Mouse (Mus musculus) liver, embryonic 14.5 days (tissue): ENCODE data around the gene Sh3gl1. TPM values are rescaled to one million over a fixed set of nuclear protein-coding genes. Genes with fewer than 3 reads are reported as not detected.

Source experiments
- ATAC-seq: fragments of 200-750 bp; cut with Nextera tagmentation; 2 replicates; pipeline ENCODE4 v1.8.0; 2017; ENCODE audit warnings: moderate number of reproducible peaks, mild to moderate bottlenecking, moderate library complexity; ENCODE audit not compliant: insufficient read depth
- DNase-seq, 3 experiments: peaks; one replicate each; pipeline ENCODE4 v3.0.0-alpha.2; 2012 to 2013; ENCODE audit warnings: low read depth in 3 of 3, low spot score in 3 of 3
- H3K27ac ChIP-seq: fragments of 300-500 bp; sonication (generic); 2 replicates; pipeline ENCODE4 v1.5.1; 2014; ENCODE audit warnings: moderate library complexity, mild to moderate bottlenecking, control low read depth, inconsistent platforms
- H3K27me3 ChIP-seq: fragments of 300-500 bp; sonication (generic); 2 replicates; pipeline ENCODE4 v1.6.1; 2014; ENCODE audit warnings: mild to moderate bottlenecking, low read length, moderate library complexity; ENCODE audit not compliant: control insufficient read depth, insufficient read depth
- H3K36me3 ChIP-seq: fragments of 300-500 bp; sonication (generic); replicated peaks from 2 replicates; pipeline ENCODE4 v1.6.1; 2014; ENCODE audit warnings: low read depth; ENCODE audit not compliant: control insufficient read depth, insufficient read depth
- H3K4me1 ChIP-seq, 2 experiments: fragments of 200-500 bp in 1 of 2; fragments of 300-500 bp in 1 of 2; sonication (generic) in 1 of 2; replicated peaks; 2 replicates each; pipeline ENCODE4 v1.6.1; 2012 to 2014; ENCODE audit warnings: antibody characterized with exemption in 1 of 2, inconsistent platforms in 1 of 2, low read length in 1 of 2; ENCODE audit not compliant: control insufficient read depth in 2 of 2, insufficient read depth in 2 of 2
- H3K4me2 ChIP-seq: fragments of 300-500 bp; sonication (generic); 2 replicates; pipeline ENCODE4 v1.6.1; 2014; ENCODE audit warnings: low read depth, mild to moderate bottlenecking, control low read depth, moderate library complexity
- H3K4me3 ChIP-seq, 2 experiments: fragments of 200-500 bp in 1 of 2; fragments of 300-500 bp in 1 of 2; sonication (generic) in 1 of 2; 2 replicates each; pipeline ENCODE4 v1.5.1; 2012 to 2014; ENCODE audit warnings: low read depth in 2 of 2, low read length in 2 of 2, mild to moderate bottlenecking in 2 of 2, control low read depth in 1 of 2, inconsistent platforms in 1 of 2, moderate library complexity in 1 of 2; ENCODE audit not compliant: insufficient read depth in 1 of 2
- H3K9ac ChIP-seq: fragments of 300-500 bp; sonication (generic); replicated peaks from 2 replicates; pipeline ENCODE4 v1.6.1; 2014; ENCODE audit warnings: mild to moderate bottlenecking, control low read depth, moderate library complexity
- H3K9me3 ChIP-seq: fragments of 300-500 bp; sonication (generic); 2 replicates; pipeline ENCODE4 v1.6.1; 2016; ENCODE audit warnings: low read length, mixed read lengths; ENCODE audit not compliant: control insufficient read depth
- CTCF ChIP-seq: IDR thresholded peaks from 2 replicates; pipeline ENCODE4 v1.5.1; 2016; ENCODE audit warnings: antibody characterized with exemption, low read depth, control low read depth
- EP300 ChIP-seq: IDR thresholded peaks from 2 replicates; pipeline ENCODE4 v1.6.1; 2016; ENCODE audit warnings: antibody characterized with exemption, low read depth
- WGBS: fragments of 180-500 bp; shearing (Covaris S2); extraction: QIAGEN DNeasy Blood & Tissue Kit; methylation state at CpG from one replicate; pipeline ENCODE4 v1.1.7; 2014; ENCODE audit not compliant: insufficient replicate concordance; 5-methylcytosine and 5-hydroxymethylcytosine counted together
- polyA plus RNA-seq, 2 experiments: library from polyadenylated mRNA; depleted of rRNA in 1 of 2; stranded (reverse) in 1 of 2; unstranded in 1 of 2; fragments of >200 nt; fragmentation: Nextera tagmentation in 1 of 2; extraction: Ambion mirVana in 1 of 2; gene quantifications; 2 replicates each; pipeline versions ENCODE4 v1.2.1 to v1.2.3; 2012 to 2014

The Sh3gl1 gene
- polyA plus RNA-seq, 2 experiments, result 28.8 to 32.9 TPM

DNA sequence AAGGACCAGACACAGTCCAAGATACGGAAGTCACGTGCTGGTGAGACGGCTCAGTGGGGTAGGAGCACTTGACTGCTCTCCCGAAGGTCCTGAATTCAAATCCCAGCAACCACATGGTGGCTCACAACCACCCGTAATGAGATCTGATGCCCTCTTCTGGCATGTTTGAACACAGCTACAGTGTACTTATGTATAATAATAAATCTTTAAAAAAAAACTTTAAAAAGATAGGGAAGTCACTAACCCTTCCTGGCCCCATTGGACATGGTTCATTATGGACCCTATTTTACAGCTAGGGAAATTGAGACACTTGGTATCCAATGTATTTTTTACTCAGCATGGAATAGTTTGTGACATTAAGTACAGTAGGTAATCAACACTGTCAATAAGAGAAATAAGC, 41.1 kb upstream of the Sh3gl1 start:
- Histone ChIP-seq H3K9me3 (no peaks in the 10 kb centered on the region), H3K4me3 (no peak overlapping the region), H3K4me1 (peaks cover 26 to 30% of the 10 kb centered on the region in 2 experiments), H3K27ac (no peak overlapping the region), H3K9ac (no peak overlapping the region), H3K27me3 (no peaks in the 10 kb centered on the region), H3K4me2 (no peak overlapping the region), H3K36me3 (peaks cover 5% of the 10 kb centered on the region)
- no peak for DNase-seq
- no peak for ATAC-seq
- TF ChIP-seq EP300 (no peak), CTCF (no peak)
- 75% methylated on average over 5 of the region's 5 CpGs for WGBS

GRCm38 (mm10) chr17:56074827-56075208, 38.4 kb upstream of the Sh3gl1 start, which contains the start of gene Ubxn6:
Ubxn6 (minus strand) TSS chr17:56075028.
- 0% methylated on average over 35 of the region's 35 CpGs for WGBS
- peak; percentile 27 for ATAC-seq
- TF ChIP-seq CTCF (peak; percentile 70), EP300 (0 out of 2 replicates have a peak, but pooled peaks have one; percentile 29)
- Histone ChIP-seq H3K27ac (peak within 1 kb of the TSS; percentile 93), H3K9ac (peak within 1 kb of the TSS; percentile 75), H3K27me3 (no peaks in the 10 kb centered on the region), H3K4me3 (peak within 1 kb of the TSS; percentile 70 to 87), H3K36me3 (peaks cover 9% of the 10 kb centered on the region; the same call in 1 of the 2 replicates), H3K9me3 (no peaks in the 10 kb centered on the region), H3K4me2 (peak within 1 kb of the TSS; percentile 97), H3K4me1 (peaks cover 17 to 22% of the 10 kb centered on the region in 2 experiments)
- peak; percentile 87 to 90 (median 90) for DNase-seq

DNA sequence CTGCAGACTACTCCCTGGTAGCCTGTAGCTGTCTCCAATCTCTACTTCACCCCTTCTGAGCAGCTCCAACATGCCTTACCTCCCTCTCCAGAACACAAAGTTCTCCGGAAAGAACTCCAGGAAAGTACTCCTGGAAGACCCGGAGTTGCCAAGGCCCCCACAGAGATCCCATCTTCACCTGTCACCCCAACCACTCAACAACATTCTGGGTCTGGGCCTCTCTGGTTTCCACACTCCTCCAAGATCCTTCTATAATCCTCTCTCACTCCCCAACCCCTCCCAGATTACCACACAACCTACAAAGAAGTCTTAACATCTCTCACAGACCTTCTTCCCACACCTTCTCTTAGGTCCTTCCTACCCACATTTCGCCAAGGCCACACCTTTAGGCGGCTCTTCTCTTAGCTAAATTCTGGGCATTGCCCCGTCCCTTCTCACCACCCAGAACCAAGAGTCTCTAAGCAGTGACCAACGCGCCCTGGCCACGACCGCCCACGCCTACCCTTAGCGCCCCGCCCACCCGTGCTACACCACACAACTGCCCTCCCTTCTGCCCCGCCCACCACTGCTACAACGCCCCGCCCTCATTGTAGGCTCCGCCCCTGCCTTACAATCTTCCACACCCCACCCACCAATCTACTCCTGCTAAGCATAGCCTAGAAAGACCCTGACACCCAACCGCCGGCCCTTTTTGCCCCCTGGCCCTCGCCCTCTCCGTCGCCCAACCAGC, 37.8 kb upstream of the Sh3gl1 start:
- DNase-seq (peak; percentile 74 to 84 (median 75)), ATAC-seq (peak; percentile 33)
- peaks cover 17 to 22% of the 10 kb centered on the region in 2 experiments for H3K4me1 ChIP-seq
- peak overlapping the region; percentile 75 for H3K9ac ChIP-seq
- H3K36me3 ChIP-seq, result peaks cover 14% of the 10 kb centered on the region
- WGBS, result 7% methylated on average over 22 of the region's 22 CpGs
- H3K9me3 ChIP-seq, result no peaks in the 10 kb centered on the region
- peak overlapping the region; percentile 93 for H3K27ac ChIP-seq
- TF ChIP-seq EP300 (no peak; the same call in 1 of the 2 replicates), CTCF (no peak)
- H3K4me2 ChIP-seq, result peak overlapping the region; percentile 97
- H3K4me3 ChIP-seq, result peak overlapping the region; percentile 70 to 87
- H3K27me3 ChIP-seq, result no peaks in the 10 kb centered on the region

- Histone ChIP-seq H3K27ac (no peak overlapping the region), H3K4me3 (no peak overlapping the region), H3K36me3 (peaks cover 34% of the 10 kb centered on the region), H3K27me3 (no peaks in the 10 kb centered on the region), H3K4me2 (no peak overlapping the region), H3K9ac (no peak overlapping the region), H3K4me1 (peaks cover 14 to 18% of the 10 kb centered on the region in 2 experiments; a peak in 3 of 4 replicates), H3K9me3 (no peaks in the 10 kb centered on the region)
- no peak for ATAC-seq
- TF ChIP-seq EP300 (no peak), CTCF (no peak)
- 86% methylated on average over 5 of the region's 5 CpGs for WGBS
- DNase-seq, result no peak
Measured at GRCm38 (mm10) chr17:56072243-56072642, 35.8 kb upstream of the Sh3gl1 start.

DNA sequence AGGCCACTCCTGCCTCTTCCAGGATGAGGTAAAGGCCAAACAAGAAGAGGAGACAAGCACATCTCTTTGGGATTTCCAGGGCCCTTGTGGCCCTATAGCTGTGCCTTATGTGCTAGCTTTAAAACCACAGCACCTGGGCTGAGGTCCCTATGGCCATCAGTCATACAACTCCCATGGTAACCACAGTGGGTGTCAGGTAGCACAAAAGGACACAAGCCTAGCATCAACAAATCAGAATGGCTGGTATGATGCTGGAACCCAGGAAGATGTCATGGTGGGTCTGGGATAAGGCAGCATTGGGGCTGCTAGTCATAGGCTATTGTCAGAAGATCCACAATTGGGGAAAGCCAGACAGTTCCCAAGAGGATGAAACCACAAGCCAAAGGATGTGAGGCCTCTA, 34.7 kb upstream of the Sh3gl1 start:
- Histone ChIP-seq H3K4me1 (peaks cover 14 to 18% of the 10 kb centered on the region in 2 experiments; a peak in 3 of 4 replicates), H3K4me3 (no peak overlapping the region), H3K36me3 (peaks cover 45% of the 10 kb centered on the region), H3K4me2 (no peak overlapping the region), H3K9me3 (no peaks in the 10 kb centered on the region), H3K27me3 (no peaks in the 10 kb centered on the region), H3K9ac (no peak overlapping the region), H3K27ac (no peak overlapping the region)
- DNase-seq, result no peak
- TF ChIP-seq CTCF (no peak), EP300 (no peak)
- no peak for ATAC-seq
